In the genomic region with DNA sequence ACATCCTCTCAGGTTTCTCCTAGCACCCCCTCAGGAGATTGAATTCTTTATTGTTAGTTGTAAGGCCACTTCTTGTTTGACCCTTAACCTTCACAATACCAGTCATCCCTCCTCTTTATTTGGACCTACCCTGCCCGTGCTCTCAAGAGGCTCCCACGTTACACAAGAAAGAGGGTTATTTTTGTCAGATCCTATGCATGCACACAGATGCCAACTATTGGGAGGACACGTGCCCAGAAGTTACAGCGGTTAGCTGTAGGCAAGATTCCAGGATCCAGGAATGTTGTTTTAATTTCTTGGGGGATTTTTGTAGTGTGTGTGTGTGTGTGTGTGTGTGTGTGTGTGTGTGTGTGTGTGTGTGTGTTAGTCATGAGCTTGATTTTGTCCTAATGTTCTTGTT, we compare ENCODE assay signal across 23 mouse cellular contexts. TPM values are rescaled to one million over a fixed set of nuclear protein-coding genes. Genes with fewer than 3 reads are reported as not detected.
A peak's percentile ranks its signal among the peaks of the same experiment; 100 is the strongest.
DNase-seq lines count a peak whose midpoint lies in the region; ATAC-seq and TF ChIP-seq lines count a peak whose summit lies in the region.
"Had no signal": no experiment of that assay in that cellular context is flagged by ENCODE, and none has a peak within 500 bp of the region (broad histone marks: within the 10 kb centered on the region; RNA-seq: fewer than 3 reads in every experiment).

No protein-coding gene starts in this region.

- no peak overlapping the region for H3K4me3 ChIP-seq in embryonic facial prominence, embryonic 14.5 days (ENCODE audit: low read depth, low read length)
- no peak overlapping the region for H3K4me3 ChIP-seq in embryonic facial prominence, embryonic 10.5 days
- no peak overlapping the region for H3K4me3 ChIP-seq in heart, postnatal 0 days (ENCODE audit: low read depth, low read length)
- no peak overlapping the region for H3K4me3 ChIP-seq in brown adipose tissue, adult 24 weeks (ENCODE audit: insufficient read depth, low read depth, low read length)
- no peak overlapping the region for H3K4me3 ChIP-seq in gastrocnemius, adult 2 months
- H3K4me3 ChIP-seq: embryonic facial prominence, embryonic 13.5 days; erythroblast, embryonic 14.5 days; forebrain, embryonic 12.5 days; heart, embryonic 10.5 days had no signal

- 37% methylated on average over 4 of the region's 4 CpGs for WGBS in embryonic facial prominence, embryonic 14.5 days
- WGBS in embryonic facial prominence, embryonic 10.5 days = 48% methylated on average over 4 of the region's 4 CpGs
- WGBS in heart, postnatal 0 days = 26% methylated on average over 4 of the region's 4 CpGs

- peak; percentile 65 for DNase-seq in embryonic facial prominence, embryonic 14.5 days (ENCODE audit: low spot score)
- no peak for DNase-seq in embryonic facial prominence, embryonic 10.5 days (ENCODE audit: low spot score)
- peak; percentile 57 for DNase-seq in heart, postnatal 0 days (ENCODE audit: low spot score)
- no peak for DNase-seq in heart, adult 18-20 months
- peak; percentile 51 for DNase-seq in 3T3-L1 (ENCODE audit: low read depth, low spot score)
- no peak for DNase-seq in gastrocnemius, adult 2 months
- no peak for DNase-seq in T-cell, adult 2 months (ENCODE audit: low spot score)
- DNase-seq: adrenal gland, postnatal 10 days; cerebellum, adult 11-12 months; cerebellum, adult 9-10 months; cerebellum, postnatal 25 days; gastrocnemius, postnatal 36 days; heart, adult 11 months; kidney, adult 2 months had no signal

- H3K9me3 ChIP-seq in embryonic facial prominence, embryonic 14.5 days (ENCODE audit: control insufficient read depth, low read length) = no peaks in the 10 kb centered on the region
- no peaks in the 10 kb centered on the region for H3K9me3 ChIP-seq in embryonic facial prominence, embryonic 10.5 days
- H3K9me3 ChIP-seq in heart, postnatal 0 days (replicated peaks; ENCODE audit: control insufficient read depth, low read length) = no peaks in the 10 kb centered on the region
- H3K9me3 ChIP-seq: embryonic facial prominence, embryonic 13.5 days; forebrain, embryonic 12.5 days; heart, embryonic 10.5 days had no signal

- TF ChIP-seq CTCF in heart, postnatal 0 days (IDR thresholded peaks at IDR 0.05; ENCODE audit: low read depth) = no peak
- TF ChIP-seq CTCF in gastrocnemius, adult 2 months (IDR thresholded peaks at IDR 0.05) = no peak

- no peak for TF ChIP-seq EP300 in heart, postnatal 0 days (IDR thresholded peaks at IDR 0.05; ENCODE audit: low read depth)

- H3K9ac ChIP-seq in embryonic facial prominence, embryonic 14.5 days (ENCODE audit: low read depth, low read length) = no peak overlapping the region
- H3K9ac ChIP-seq in heart, postnatal 0 days (replicated peaks; ENCODE audit: low read depth, low read length) = no peak overlapping the region
- H3K9ac ChIP-seq: embryonic facial prominence, embryonic 13.5 days; forebrain, embryonic 12.5 days; hindbrain, embryonic 14.5 days had no signal

- no peak for ATAC-seq in embryonic facial prominence, embryonic 14.5 days (ENCODE audit: low read depth)
- peak; percentile 81 for ATAC-seq in heart, postnatal 0 days (ENCODE audit: insufficient read depth, low read depth)
- ATAC-seq: forebrain, embryonic 16.5 days; intestine, embryonic 16.5 days had no signal

- H3K36me3 ChIP-seq in embryonic facial prominence, embryonic 14.5 days (ENCODE audit: control insufficient read depth, insufficient read depth, low read length) = no peaks in the 10 kb centered on the region
- H3K36me3 ChIP-seq in embryonic facial prominence, embryonic 10.5 days (replicated peaks) = no peaks in the 10 kb centered on the region
- H3K36me3 ChIP-seq in heart, postnatal 0 days (replicated peaks; ENCODE audit: control insufficient read depth, insufficient read depth, low read length) = no peaks in the 10 kb centered on the region
- H3K36me3 ChIP-seq: embryonic facial prominence, embryonic 13.5 days; forebrain, embryonic 12.5 days; heart, embryonic 10.5 days had no signal

- peaks cover 26% of the 10 kb centered on the region for H3K4me1 ChIP-seq in embryonic facial prominence, embryonic 14.5 days (ENCODE audit: control insufficient read depth, insufficient read depth, low read length)
- peaks cover 51% of the 10 kb centered on the region for H3K4me1 ChIP-seq in embryonic facial prominence, embryonic 10.5 days
- peaks cover 6% of the 10 kb centered on the region for H3K4me1 ChIP-seq in heart, postnatal 0 days (ENCODE audit: control insufficient read depth, insufficient read depth)
- H3K4me1 ChIP-seq in brown adipose tissue, adult 24 weeks (ENCODE audit: control insufficient read depth, insufficient read depth, insufficient read length, low read length) = peaks cover 12% of the 10 kb centered on the region

- H3K27me3 ChIP-seq in embryonic facial prominence, embryonic 14.5 days (replicated peaks; ENCODE audit: control insufficient read depth, insufficient read depth, low read length) = no peaks in the 10 kb centered on the region
- H3K27me3 ChIP-seq in embryonic facial prominence, embryonic 10.5 days (replicated peaks; ENCODE audit: low read depth, poor library complexity, severe bottlenecking) = no peaks in the 10 kb centered on the region
- no peaks in the 10 kb centered on the region for H3K27me3 ChIP-seq in heart, postnatal 0 days (ENCODE audit: control insufficient read depth, insufficient read depth, low read length)
- H3K27me3 ChIP-seq: CH12.LX; embryonic facial prominence, embryonic 13.5 days; forebrain, embryonic 12.5 days had no signal

- H3K4me2 ChIP-seq in embryonic facial prominence, embryonic 14.5 days (ENCODE audit: low read depth, low read length) = no peak overlapping the region
- H3K4me2 ChIP-seq in heart, postnatal 0 days (ENCODE audit: low read depth, low read length) = no peak overlapping the region
- H3K4me2 ChIP-seq: embryonic facial prominence, embryonic 13.5 days; forebrain, embryonic 12.5 days; hindbrain, embryonic 14.5 days had no signal

- H3K27ac ChIP-seq in embryonic facial prominence, embryonic 14.5 days (replicated peaks; ENCODE audit: low read depth, low read length) = peak overlapping the region; percentile 8; the same call in 1 of the 2 replicates
- H3K27ac ChIP-seq in embryonic facial prominence, embryonic 10.5 days (replicated peaks) = no peak overlapping the region
- peak overlapping the region; percentile 55 for H3K27ac ChIP-seq in heart, postnatal 0 days (ENCODE audit: low read depth)
- H3K27ac ChIP-seq in brown adipose tissue, adult 24 weeks (replicated peaks; ENCODE audit: low read depth, low read length) = 0 out of 2 replicates have a peak overlapping the region, but pooled peaks have one; percentile 41
- H3K27ac ChIP-seq in gastrocnemius, adult 2 months = no peak overlapping the region
- H3K27ac ChIP-seq: embryonic facial prominence, embryonic 13.5 days; forebrain, embryonic 12.5 days; heart, embryonic 10.5 days; hindbrain, embryonic 14.5 days had no signal

- intact Hi-C loops in gastrocnemius, adult 2 months (cut with DNase I) = no loop called here

RNA-seq across cellular contexts. Expression of gene Nuak1, which starts 25.1 kb away (rescaled TPM):
- 3.3 and 3.7 TPM in 2 replicates for polyA plus RNA-seq in embryonic facial prominence, embryonic 14.5 days (2014; fragmentation: Nextera tagmentation; extraction: Ambion mirVana)
- 2.4 and 2.7 TPM in 2 replicates for polyA plus RNA-seq in embryonic facial prominence, embryonic 10.5 days (2016; fragmentation: Nextera tagmentation; extraction: Ambion mirVana)
- total RNA-seq in heart, postnatal 0 days (2014; rRNA removed; ENCODE audit: low replicate concordance) = 33.6 and 36.8 TPM in 2 replicates
- 1.4 and 1.7 TPM in 2 replicates for polyA plus RNA-seq in heart, postnatal 0 days (2015; fragmentation: Nextera tagmentation; extraction: Ambion mirVana)
- 10 to 100 TPM; 27.9 to 32.2 TPM for total RNA-seq in heart, adult 18-20 months (2021)
- 2.7 and 4.0 TPM in 2 replicates for polyA plus RNA-seq in brown adipose tissue, adult 24 weeks (2012; ENCODE audit: insufficient read depth, insufficient read length, missing spikeins)
- 10 to 100 TPM; 21.4 to 31.0 TPM for total RNA-seq in gastrocnemius, adult 2 months (2021)

Comparison
In these comparisons a context has a peak if more than half of its experiments do, and no peak if none do; other contexts are left out.
1. DNase-seq: peak in embryonic facial prominence, embryonic 14.5 days (single experiment), heart, postnatal 0 days (single experiment) and 3T3-L1 (single experiment); none in embryonic facial prominence, embryonic 10.5 days (single experiment), heart, adult 18-20 months (0 of 2), gastrocnemius, adult 2 months (single experiment) and T-cell, adult 2 months (single experiment).
2. H3K27ac ChIP-seq: peak in embryonic facial prominence, embryonic 14.5 days (single experiment), heart, postnatal 0 days (single experiment) and brown adipose tissue, adult 24 weeks (single experiment); none in embryonic facial prominence, embryonic 10.5 days (single experiment) and gastrocnemius, adult 2 months (single experiment).